Mouse (Mus musculus) spleen, postnatal 14 days (tissue): ENCODE data around the gene Fam13a.

Experiments used
- DNase-seq, 2 experiments: peaks; one replicate each; pipeline ENCODE4 v3.0.0; 2021 to 2022; ENCODE audit warnings: low spot score in 2 of 2

The Fam13a gene

GRCm38 (mm10) chr6:58882271-58882670, 142.1 kb downstream of the Fam13a start:
- DNase-seq, result no peak
